Mouse (Mus musculus): Measurements from ENCODE around the gene Mrpl51. TPM values are rescaled to one million over a fixed set of nuclear protein-coding genes. Genes with fewer than 3 reads are reported as not detected.

The Mrpl51 gene
- polyA plus RNA-seq, 1 experiment from 2014 or later = 251 TPM

Small RNA genes within 50 kb of the gene (microRNA-seq; reads per million reads assigned to microRNA genes)
- gene Mir3098 (0.76 reads per million), gene Mir8113 (not detected)

Other genes starting within 250 kb of the Mrpl51 start
- 173 and 178 TPM in 2 replicates for gene Cops7a, start 226.3 kb upstream of the Mrpl51 start, polyA plus RNA-seq (2016; fragmentation: Nextera tagmentation; extraction: Ambion mirVana)
- gene Pianp, start 195.1 kb upstream of the Mrpl51 start, polyA plus RNA-seq (2016; fragmentation: Nextera tagmentation; extraction: Ambion mirVana) = 0.14 TPM in 1 of 2 replicates, not detected in the other
- gene Zfp384, start 182.7 kb upstream of the Mrpl51 start, polyA plus RNA-seq (2016; fragmentation: Nextera tagmentation; extraction: Ambion mirVana) = 7.9 and 14.2 TPM in 2 replicates
- 74.4 and 84.5 TPM in 2 replicates for gene Ing4, start 152.0 kb upstream of the Mrpl51 start, polyA plus RNA-seq (2016; fragmentation: Nextera tagmentation; extraction: Ambion mirVana)
- gene Acrbp, start 142.1 kb upstream of the Mrpl51 start, polyA plus RNA-seq (2016; fragmentation: Nextera tagmentation; extraction: Ambion mirVana) = 4.8 and 8.0 TPM in 2 replicates
- gene Lpar5, start 123.9 kb upstream of the Mrpl51 start, polyA plus RNA-seq (2016; fragmentation: Nextera tagmentation; extraction: Ambion mirVana) = 0.37 and 0.38 TPM in 2 replicates
- gene Chd4, start 95.8 kb upstream of the Mrpl51 start, polyA plus RNA-seq (2016; fragmentation: Nextera tagmentation; extraction: Ambion mirVana) = 75.0 and 88.6 TPM in 2 replicates
- gene Nop2, start 59.9 kb upstream of the Mrpl51 start, polyA plus RNA-seq (2016; fragmentation: Nextera tagmentation; extraction: Ambion mirVana) = 73.2 and 92.7 TPM in 2 replicates
- gene Iffo1, start 46.6 kb upstream of the Mrpl51 start, polyA plus RNA-seq (2016; fragmentation: Nextera tagmentation; extraction: Ambion mirVana) = 11.7 and 11.9 TPM in 2 replicates
- 3,676 and 4,272 TPM in 2 replicates for gene Gapdh, start 25.3 kb upstream of the Mrpl51 start, polyA plus RNA-seq (2016; fragmentation: Nextera tagmentation; extraction: Ambion mirVana)
- 128 and 140 TPM in 2 replicates for gene Ncapd2, start 100 bp upstream of the Mrpl51 start, polyA plus RNA-seq (2016; fragmentation: Nextera tagmentation; extraction: Ambion mirVana)
- 3.4 TPM in 2 replicates for gene Vamp1, start 23.8 kb downstream of the Mrpl51 start, polyA plus RNA-seq (2016; fragmentation: Nextera tagmentation; extraction: Ambion mirVana)
- 2.7 and 3.1 TPM in 2 replicates for gene Tapbpl, start 40.1 kb downstream of the Mrpl51 start, polyA plus RNA-seq (2016; fragmentation: Nextera tagmentation; extraction: Ambion mirVana)
- gene Cd27, start 45.2 kb downstream of the Mrpl51 start, polyA plus RNA-seq (2016; fragmentation: Nextera tagmentation; extraction: Ambion mirVana) = 1.3 and 2.1 TPM in 2 replicates
- 0.09 TPM in 1 of 2 replicates, not detected in the other for gene Tuba3a, start 94.2 kb downstream of the Mrpl51 start, polyA plus RNA-seq (2016; fragmentation: Nextera tagmentation; extraction: Ambion mirVana)
- 37.8 and 40.4 TPM in 2 replicates for gene Ltbr, start 122.1 kb downstream of the Mrpl51 start, polyA plus RNA-seq (2016; fragmentation: Nextera tagmentation; extraction: Ambion mirVana)
- gene Scnn1a, start 128.9 kb downstream of the Mrpl51 start, polyA plus RNA-seq (2016; fragmentation: Nextera tagmentation; extraction: Ambion mirVana) = 0.65 and 0.98 TPM in 2 replicates
- gene Tnfrsf1a, start 157.6 kb downstream of the Mrpl51 start, polyA plus RNA-seq (2016; fragmentation: Nextera tagmentation; extraction: Ambion mirVana) = 33.6 and 35.3 TPM in 2 replicates
- 0.20 TPM in 1 of 2 replicates, not detected in the other for gene Plekhg6, start 189.0 kb downstream of the Mrpl51 start, polyA plus RNA-seq (2016; fragmentation: Nextera tagmentation; extraction: Ambion mirVana)

All from heart, embryonic 10.5 days (tissue).